Mouse (Mus musculus) spleen, postnatal 36 days (tissue): ENCODE measurements around the gene Ttc33.

Experiments used
- DNase-seq, 2 experiments: peaks; one replicate each; pipeline ENCODE4 v3.0.0; 2022; ENCODE audit warnings: low spot score in 2 of 2, mixed read lengths in 1 of 2

Ttc33 gene

DNA sequence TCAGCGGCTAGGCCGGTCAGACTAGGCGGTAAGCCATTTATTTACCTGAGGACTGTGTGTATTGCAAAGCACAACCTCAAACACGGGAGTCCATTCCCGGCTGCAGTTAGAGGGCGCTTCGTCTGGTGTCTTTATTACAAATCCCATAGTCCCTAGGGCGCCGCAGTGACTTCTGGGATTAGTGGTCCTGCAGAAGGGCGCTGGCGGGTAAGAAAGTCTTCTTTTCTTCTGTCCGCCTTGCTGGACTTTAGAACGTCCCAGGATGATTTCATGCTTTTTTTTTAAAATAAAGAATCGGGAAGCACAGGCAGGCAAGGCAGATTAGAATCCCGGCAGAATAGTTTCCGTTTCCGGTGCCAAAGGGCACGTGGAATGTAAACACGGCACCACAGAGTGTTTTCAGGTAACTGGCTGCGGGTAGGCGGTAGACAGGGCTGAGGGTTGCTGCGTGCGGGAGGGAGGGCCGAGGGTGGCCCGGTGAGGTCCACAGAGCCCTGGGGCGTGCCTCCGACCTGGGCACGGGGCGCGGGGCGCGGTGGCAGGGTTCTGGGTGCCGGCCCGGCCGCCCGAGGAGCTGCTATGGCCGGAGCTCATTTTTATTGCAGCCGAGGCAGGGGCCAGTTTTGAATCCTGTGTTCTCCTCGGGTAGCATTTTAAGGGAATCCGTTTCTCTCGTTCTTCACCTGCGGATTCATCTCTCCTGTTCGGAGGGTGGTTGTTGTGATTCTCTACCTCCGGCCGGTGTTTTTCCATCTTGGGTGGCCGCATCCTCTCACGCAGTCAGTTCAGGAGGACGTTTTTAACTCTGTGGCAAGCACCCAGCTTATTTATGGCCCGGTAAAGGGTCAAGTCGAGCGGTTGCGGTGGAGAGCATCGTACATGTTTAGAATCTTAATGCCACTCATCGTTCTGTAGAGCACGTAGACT is at the start of gene Ttc33:
Gene Ttc33 (plus strand): TSS at position 160 of the 927 bp plus-strand sequence.
- peak; percentile 75 to 80 for DNase-seq

DNA sequence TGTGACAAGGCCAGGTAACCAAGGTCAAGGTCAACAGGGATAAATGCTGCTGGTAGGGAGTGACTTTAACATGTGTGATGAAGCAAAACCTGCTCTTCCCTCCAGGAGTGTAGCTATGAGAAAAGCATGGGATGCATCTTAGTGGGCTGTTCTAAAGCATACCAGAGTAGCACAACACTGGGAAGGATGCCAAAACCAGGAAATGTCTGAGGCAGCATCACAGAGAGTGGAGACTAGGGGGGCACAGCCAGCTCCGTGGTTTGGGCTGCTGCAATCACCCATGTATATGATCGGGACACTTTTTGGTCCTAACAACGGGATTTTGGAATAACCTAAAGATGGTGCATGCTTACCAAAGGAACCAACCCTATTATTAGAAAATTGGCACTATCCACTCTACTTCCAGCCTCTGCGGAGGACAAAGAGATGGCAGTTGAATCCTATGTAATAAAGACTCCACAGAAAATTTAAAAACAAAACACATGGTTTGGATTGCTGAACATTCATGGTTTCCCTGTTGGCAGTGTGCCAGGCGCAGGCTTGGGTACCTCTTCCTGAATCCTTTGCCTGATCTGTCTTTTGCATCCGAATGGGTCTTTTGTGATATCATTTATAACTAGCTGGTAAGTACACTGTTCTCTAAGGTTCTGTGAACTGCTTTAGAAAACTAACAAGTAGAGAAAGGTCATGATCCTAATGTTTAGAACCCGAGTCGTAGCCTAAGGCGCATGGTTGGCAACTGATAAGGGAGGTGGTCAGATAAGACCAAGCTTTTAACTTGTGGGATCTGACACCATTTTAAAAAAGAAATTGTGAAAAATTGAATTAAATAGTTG is 47.1 kb upstream of the Ttc33 start:
- peak in 1 of 2 experiments; percentile 31 for DNase-seq

DNA sequence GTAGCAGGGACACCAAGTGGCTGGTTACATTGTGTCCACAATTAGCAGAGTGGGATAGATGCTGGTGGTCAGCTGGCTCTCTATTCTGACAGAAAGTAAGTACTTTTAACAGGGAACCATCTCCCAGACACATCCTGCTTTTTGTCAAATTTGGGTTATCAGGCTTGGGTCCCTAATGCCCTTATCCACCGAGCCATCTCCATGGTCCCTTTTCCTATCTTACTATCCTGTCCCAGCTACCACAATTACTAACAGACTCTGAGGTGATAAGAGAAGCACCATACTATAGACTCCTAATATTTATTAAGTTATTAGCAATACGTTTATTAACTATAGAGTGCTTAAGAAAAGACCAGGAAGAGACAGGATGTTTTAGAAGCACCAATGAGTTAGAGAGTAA is 46.0 kb upstream of the Ttc33 start:
- DNase-seq: no peak

DNA sequence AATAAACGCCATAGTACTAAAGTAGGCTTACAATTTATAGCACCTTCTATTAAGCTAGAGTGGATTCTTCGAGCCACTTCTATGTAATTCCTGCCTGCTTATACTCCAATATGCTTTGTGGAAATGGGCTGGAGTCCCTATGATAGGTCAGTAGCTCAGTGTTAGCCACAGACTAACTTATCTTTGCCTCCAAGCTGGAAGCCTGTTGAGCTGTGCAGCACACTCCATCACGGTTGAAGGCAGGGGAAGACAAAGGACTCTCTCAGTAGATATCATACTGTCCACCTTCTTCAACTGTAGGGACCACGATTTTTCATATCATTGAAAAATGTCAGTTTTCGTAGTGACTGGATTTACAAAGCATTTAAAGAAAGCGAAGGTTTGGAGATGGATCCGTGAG is 45.5 kb upstream of the Ttc33 start:
- peak; percentile 10 to 40 for DNase-seq

DNA sequence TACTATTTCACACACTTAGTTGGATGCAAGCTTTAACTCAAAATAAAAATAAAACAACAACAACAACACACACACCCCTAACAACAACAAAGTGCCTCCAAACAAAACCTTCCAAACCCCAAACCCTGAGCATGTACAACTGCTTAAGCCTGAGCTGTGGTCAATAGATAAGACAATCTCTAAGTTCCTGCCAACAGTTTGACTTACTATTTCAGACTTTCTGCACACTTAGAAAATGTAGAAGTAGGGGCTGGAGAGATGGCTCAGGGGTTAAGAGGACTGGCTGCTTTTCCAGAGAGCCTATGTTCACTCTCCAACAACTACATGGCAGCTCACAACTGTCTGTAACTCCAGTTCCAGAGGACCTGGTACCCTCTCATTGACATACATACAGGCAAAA is 45.0 kb upstream of the Ttc33 start:
- peak in 1 of 2 experiments; percentile 31 for DNase-seq

DNA sequence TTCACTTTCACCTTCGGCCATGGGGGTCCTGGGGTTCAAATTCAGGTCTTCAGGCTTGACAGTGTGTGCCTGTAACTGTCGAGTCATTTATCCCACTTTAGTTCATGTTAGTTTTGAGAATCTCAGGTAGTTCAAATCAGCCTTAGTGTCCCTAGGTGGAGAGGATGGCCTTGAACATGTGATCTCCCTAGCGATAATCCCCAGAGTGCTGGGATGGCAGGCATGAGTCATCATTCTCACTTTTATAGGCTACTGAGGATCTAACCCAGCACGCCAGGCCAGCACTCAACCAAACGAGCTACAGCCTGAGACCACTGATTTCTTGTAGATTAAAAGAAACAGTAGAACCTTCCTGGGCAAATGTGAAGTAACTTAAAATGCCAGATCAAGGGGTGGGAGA is 43.3 kb upstream of the Ttc33 start:
- peak in 1 of 2 experiments; percentile 21 for DNase-seq

DNA sequence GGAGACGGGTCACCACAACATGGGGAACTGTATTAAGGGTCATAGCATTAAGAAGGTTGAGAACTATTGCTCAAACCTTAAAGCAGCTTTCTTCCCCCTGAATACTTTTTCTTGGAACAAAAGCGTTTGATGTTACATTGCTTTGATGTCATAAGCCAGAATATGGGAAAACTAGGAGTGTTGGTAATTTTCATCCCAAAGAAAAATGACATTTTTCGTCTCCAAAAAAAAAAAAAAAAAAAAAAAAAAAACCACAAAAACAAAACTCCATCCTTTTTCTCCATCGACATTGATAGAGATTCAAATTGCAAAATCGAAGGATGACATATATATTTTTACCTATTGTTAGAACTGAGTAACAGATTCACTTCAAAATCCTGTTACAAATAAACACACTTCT is 42.6 kb upstream of the Ttc33 start:
- no peak for DNase-seq

DNA sequence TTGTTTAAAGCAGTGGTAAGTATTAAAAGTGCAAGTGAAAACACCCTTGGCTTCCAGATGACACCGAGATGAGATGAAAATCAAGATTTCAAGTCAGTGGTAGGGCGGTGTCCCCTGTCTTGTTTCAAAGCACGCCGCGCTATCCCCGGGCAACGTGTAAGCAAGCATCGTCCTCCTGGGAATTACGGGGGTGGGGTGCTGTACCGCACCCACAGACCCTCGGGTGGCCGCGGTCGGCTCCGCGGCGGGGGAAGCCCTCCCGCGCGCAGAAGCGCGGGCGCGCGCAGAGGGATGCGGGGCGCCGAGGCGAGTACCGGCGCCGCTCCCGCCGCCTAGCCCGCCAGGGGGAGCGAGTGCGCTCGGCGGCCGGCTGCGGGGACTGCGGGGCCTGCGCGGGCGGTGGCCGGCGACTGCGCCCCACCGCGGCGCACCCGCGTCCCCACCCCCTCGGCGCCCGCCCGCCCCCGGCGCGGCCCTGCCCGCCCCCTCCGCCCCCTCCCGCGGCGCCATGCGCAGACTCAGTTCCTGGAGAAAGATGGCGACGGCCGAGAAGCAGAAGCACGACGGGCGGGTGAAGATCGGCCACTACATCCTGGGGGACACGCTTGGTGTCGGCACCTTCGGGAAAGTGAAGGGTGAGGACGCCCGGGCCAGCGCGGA is 41.8 kb upstream of the Ttc33 start, which contains the start of gene Prkaa1:
Gene Prkaa1 (plus strand): TSS at position 501 of the 660 bp plus-strand sequence.
- peak; percentile 65 to 69 for DNase-seq

DNA sequence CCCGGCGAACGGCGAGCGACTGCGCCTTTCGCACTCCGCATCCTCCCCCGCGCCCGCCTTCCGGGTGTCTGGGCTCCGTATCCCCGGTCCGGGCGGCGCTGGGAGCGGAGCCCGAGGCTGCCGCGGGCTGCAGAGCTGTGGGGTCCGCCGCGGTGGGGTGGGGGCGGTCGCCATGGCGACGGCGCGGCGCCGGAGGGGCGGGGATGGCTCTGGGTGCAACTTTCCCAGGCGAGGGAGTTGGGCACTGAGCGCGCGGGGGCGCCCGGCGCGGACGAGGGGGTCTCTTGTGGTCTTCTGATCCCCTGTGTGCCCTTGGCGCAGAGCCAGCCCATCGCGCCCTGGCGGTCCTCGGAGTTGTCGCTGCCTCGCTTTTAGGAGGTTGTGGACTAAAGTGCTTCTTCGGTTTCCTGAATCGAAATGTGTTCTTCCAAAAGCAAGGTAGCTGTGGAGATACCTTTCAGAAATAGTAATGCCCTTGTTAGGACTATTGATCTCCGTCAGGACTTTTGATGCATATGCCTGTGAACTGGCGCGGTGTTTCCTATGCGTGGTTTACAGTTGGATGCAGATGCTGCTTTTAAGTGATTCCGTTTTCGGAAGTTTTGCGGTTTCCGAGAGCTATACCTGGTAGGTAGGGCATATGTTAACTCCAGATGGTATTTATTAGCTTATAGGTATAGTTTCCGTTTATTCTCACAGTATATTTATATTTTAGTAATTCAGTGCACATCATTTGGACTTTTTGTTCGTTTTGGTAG is 41.1 kb upstream of the Ttc33 start:
- DNase-seq: peak; percentile 54 to 63

DNA sequence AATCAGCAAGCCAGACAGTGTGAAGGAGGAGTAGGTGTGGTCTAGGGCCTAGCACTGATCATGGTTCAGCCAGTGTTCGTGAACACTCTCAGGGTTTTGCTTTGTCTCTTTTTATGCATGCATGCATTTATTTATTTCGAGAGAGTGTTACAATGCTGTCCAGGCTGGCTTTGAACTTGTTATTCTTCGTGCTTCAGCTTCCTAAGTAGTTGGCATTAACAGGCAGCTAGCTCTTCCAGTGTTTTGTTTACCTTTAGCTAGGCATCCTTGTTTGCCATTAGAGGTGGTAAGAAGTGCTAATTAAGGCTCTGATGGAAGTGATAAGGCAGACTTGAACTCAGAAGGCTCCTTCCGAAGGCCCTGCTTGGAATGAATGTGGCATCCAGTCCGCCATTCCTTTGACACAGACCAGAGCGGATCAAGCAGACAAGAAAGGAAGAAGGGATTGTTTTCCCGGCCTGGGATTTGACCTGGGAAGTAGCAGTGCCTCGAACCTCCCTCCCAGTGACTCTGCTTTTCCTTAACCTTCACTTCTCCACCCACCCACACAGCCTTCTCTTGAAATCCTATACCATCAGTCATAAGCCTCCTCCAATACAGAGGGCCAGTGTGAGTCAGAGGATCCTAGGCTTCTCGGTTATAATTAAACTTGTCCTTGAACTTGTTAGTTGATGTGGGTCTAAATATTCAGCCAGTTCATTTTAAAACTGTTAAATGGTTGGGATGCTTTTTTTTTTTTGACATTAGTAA is 40.0 kb upstream of the Ttc33 start:
- DNase-seq: no peak

DNA sequence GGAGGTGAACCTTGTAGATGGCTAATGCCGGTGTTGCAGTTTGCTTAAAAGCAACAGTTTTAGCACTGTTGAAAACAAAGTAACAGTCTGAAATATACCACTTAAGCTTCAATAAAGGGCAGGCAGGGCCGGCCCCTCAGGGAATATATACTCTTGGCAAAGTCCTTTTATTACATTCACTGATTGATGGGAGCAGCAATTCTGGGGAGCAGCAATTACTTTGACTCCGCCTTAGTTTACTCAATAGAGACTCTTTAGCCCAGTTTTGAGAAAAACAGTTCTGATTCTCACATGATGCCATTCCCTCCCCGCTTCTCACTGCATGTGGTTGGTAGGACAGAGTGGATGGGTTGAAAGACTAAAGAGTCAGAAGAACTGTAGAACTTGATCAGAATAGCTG is 36.1 kb upstream of the Ttc33 start:
- DNase-seq: no peak

DNA sequence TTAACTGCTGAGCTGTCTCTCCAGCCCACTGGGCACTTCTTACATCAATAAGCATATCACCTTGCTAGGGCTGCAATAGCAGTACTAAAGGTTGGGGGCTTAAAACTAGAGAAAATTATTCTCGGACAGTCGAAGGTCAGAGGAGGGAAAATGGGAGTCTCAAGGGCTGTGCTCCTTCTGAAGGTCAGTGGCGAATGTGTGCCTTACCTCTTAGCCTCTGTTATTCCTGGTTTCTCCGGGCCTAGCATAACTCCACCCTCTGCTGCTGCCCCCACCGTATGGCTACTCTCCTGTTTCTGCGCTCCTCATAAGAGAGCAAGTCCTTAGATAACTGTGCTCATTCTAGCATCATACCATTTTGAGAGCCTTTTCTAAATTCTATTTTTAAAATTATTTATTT is 33.2 kb upstream of the Ttc33 start:
- DNase-seq: no peak

DNA sequence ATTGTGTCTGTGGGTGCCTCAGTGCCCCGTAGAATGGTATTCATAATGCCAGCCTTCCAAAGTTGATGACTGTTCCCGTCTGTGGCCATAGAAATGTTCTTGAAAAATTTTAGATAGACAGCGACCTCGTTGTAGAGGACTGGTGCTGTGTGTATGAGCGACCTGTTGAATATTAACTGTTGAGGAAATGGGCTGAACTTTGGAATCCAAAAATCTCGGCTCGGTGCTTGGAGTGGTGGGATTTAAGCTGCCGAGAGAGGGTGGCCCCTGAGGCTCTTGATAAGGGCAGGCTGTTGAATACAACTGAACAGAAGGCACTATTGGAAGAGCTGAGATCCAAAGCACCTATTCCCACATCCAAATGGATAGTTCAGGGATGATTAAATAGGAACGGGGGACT is 30.7 kb upstream of the Ttc33 start:
- no peak for DNase-seq

DNA sequence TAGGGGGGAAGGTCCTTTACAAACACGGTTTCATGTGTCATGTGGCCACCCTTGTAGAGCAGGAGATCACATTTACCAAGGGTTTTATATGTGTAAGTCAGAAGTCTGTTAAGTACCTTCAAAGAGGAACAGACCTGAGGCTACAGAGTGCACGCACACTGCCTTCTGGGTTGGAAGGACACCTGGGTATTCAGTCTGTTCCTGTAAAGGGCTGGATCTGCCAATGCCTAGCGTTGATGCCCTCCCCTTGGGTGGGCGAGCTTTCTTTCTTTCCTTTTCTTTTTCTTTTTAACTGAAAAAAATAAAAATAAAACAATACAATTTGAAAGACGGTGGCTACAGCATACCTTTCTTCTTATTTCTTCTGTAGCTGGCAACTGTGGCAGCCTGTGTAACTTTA is 30.2 kb upstream of the Ttc33 start:
- DNase-seq: no peak

DNA sequence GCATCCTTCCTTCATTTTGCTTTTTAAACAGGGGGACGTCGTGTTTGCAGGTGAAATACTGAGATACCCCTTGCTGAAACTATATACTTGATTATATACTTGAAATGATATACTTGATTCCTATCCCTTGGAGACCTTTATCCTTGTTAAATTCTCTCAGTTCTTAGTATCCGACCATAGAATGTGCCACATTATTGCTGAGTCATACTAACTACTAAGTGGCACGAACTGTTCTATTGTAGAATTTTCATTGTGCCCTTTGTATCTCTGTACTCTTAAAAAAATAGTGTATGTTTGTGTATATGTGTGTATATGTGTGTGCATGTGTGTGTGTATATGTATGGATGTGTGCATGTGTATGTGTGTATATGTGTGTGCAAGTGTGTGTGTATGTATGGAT is 29.0 kb upstream of the Ttc33 start:
- no peak for DNase-seq

DNA sequence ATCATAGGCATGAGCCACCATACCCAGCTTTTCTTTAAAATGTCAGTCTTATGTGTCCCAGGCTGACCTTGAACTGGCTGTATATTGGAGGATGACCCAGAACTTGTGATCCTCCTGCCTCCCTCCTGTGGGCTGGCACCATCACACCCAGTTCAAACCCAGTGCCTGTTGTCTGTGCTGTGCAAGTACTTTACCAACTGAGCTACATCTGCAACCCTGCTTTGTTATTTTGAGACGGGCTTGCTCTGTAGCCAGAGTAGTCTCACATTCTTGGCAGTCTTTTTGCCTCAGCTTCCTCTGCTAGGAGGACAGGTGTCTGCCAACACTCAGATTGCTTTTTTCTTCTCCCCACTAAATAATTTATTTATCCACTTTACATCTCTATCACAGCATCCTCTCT is 27.9 kb upstream of the Ttc33 start:
- no peak for DNase-seq

DNA sequence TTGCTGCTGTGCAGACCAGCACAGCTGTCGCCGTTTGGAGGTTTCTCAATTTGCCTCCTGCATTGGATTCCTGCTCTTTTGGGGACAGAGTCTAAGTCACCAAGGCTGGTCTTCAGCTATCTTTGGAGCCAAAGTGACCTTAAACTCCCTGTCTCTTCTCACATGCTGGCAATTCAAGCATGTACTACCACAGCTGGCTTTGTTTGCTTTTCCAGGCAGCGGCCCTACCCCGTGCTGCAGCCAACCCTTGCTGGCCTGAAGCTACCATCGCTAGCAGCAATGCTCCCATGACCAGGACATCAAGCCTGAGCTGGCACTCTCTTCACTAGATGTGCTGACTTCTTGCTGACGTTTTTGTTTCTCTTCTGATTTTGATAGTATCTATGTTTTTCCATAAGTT is 26.5 kb upstream of the Ttc33 start:
- no peak for DNase-seq

DNA sequence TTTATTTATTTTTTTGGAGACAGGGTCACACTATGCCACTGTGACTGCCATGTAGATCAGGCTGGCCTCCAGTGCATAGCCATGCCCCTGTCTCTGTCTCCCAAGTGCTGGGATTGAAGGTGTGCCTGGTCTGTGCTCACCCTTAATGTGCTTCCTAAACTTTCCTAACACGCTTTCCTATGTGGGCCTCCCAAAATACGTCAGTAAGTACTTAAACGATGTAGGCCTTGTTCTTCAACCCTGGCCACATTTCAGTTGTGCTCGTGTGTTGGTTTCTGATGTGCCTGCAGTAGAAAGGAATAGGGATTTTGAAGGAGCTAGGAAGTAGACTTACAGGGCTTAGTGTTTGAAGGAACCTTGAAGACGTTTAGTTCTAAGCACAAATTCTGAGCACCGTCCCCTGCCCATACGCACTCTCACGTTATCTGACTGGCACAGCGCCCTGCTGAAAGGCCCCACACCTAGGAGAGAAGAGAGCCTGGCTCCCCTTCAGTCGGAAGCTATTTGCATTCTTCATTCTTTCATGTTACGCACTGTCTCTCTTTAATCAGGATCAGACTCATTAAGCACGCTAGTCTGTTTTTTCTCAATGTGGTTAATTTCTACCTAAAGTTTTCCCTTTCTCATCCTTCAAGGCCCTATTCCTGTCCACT is 20.1 kb upstream of the Ttc33 start:
- no peak for DNase-seq

DNA sequence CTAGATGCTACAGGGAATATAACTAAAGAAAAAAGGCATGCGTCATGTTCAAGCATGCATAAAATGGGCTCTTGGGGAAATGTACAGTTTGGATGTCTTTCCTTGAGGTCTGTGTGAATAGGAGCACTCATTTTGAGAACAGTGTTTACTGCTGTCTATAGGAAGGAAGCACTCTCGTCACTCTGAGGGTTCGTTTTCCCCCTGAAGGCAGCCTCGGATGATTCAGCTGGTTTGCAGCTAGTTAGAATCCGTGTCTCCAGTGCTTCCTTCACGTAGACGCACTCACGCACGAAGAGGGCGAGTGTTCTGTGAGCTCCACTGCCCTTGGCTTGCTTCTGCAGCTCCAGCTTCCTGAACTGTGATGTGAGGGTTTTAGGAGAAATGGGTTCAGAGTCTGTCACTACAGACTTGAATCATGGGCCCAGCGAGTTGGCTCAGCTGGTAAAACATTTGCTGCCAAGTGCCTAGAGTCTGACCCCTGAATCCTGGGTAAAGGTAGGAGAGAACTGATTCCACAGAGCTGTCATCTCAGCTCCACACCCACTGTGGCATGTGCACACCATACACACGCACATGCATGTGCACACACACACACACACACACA is 12.0 kb upstream of the Ttc33 start:
- no peak for DNase-seq
